Mouse (Mus musculus) liver, embryonic 15.5 days (tissue): Measurements from ENCODE around the gene Rin3. TPM values are rescaled to one million over a fixed set of nuclear protein-coding genes. Genes with fewer than 3 reads are reported as not detected.
A peak's percentile ranks its signal among the peaks of the same experiment; 100 is the strongest.

Experiments used
- ATAC-seq: fragments of 200-750 bp; cut with Nextera tagmentation; 2 replicates; pipeline ENCODE4 v1.8.0; 2017; ENCODE audit warnings: moderate number of reproducible peaks, mild to moderate bottlenecking, moderate library complexity; ENCODE audit not compliant: insufficient read depth
- H3K27ac ChIP-seq: fragments of 300-500 bp; sonication (generic); replicated peaks from 2 replicates; pipeline ENCODE4 v1.5.1; 2015; ENCODE audit warnings: mild to moderate bottlenecking, inconsistent platforms
- H3K27me3 ChIP-seq: fragments of 300-500 bp; sonication (generic); 2 replicates; pipeline ENCODE4 v1.6.1; 2015; ENCODE audit warnings: mild to moderate bottlenecking, inconsistent platforms
- H3K36me3 ChIP-seq: fragments of 300-500 bp; sonication (generic); replicated peaks from 2 replicates; pipeline ENCODE4 v1.6.1; 2015; ENCODE audit warnings: moderate library complexity, mild to moderate bottlenecking, inconsistent platforms
- H3K4me1 ChIP-seq: fragments of 300-500 bp; sonication (generic); replicated peaks from 2 replicates; pipeline ENCODE4 v1.6.1; 2015; ENCODE audit warnings: inconsistent platforms
- H3K4me2 ChIP-seq: fragments of 300-500 bp; sonication (generic); 2 replicates; pipeline ENCODE4 v1.6.1; 2015; ENCODE audit warnings: moderate library complexity, mild to moderate bottlenecking, inconsistent platforms
- H3K4me3 ChIP-seq: fragments of 300-500 bp; sonication (generic); replicated peaks from 2 replicates; pipeline ENCODE4 v1.5.1; 2015; ENCODE audit warnings: mild to moderate bottlenecking, inconsistent platforms
- H3K9ac ChIP-seq: fragments of 300-500 bp; sonication (generic); 2 replicates; pipeline ENCODE4 v1.6.1; 2015; ENCODE audit warnings: moderate library complexity, mild to moderate bottlenecking, inconsistent platforms
- H3K9me3 ChIP-seq: fragments of 300-500 bp; sonication (generic); replicated peaks from 2 replicates; pipeline ENCODE4 v1.6.1; 2016; ENCODE audit warnings: inconsistent platforms
- WGBS: fragments of 180-500 bp; shearing (Covaris S2); methylation state at CpG from one replicate; pipeline ENCODE4 v1.1.7; 2015; ENCODE audit warnings: mixed read lengths; ENCODE audit not compliant: insufficient replicate concordance; 5-methylcytosine and 5-hydroxymethylcytosine counted together
- polyA plus RNA-seq: library from polyadenylated mRNA; unstranded; fragments of >200 nt; fragmentation: Nextera tagmentation; extraction: Ambion mirVana; gene quantifications from 2 replicates; pipeline ENCODE4 v1.2.1, GENCODE M21; 2015

The Rin3 gene
- polyA plus RNA-seq, 1 experiment from 2014 or later = 8.1 TPM

- Histone ChIP-seq H3K9me3 (no peaks in the 10 kb centered on the region), H3K4me1 (no peaks in the 10 kb centered on the region), H3K4me3 (no peak overlapping the region), H3K27me3 (no peaks in the 10 kb centered on the region), H3K36me3 (no peaks in the 10 kb centered on the region), H3K4me2 (no peak overlapping the region), H3K9ac (no peak overlapping the region), H3K27ac (no peak overlapping the region)
- 23% methylated on average over 2 of the region's 2 CpGs for WGBS
- ATAC-seq = no peak
Observed at GRCm38 (mm10) chr12:102339085-102339484, 56.2 kb downstream of the Rin3 start.

GRCm38 (mm10) chr12:102340471-102340870, 57.6 kb downstream of the Rin3 start:
- Histone ChIP-seq H3K36me3 (no peaks in the 10 kb centered on the region), H3K4me2 (no peak overlapping the region), H3K9me3 (no peaks in the 10 kb centered on the region), H3K27ac (no peak overlapping the region), H3K27me3 (no peaks in the 10 kb centered on the region), H3K9ac (no peak overlapping the region), H3K4me3 (no peak overlapping the region), H3K4me1 (no peaks in the 10 kb centered on the region)
- no peak for ATAC-seq
- WGBS = 62% methylated on average over 6 of the region's 6 CpGs

DNA sequence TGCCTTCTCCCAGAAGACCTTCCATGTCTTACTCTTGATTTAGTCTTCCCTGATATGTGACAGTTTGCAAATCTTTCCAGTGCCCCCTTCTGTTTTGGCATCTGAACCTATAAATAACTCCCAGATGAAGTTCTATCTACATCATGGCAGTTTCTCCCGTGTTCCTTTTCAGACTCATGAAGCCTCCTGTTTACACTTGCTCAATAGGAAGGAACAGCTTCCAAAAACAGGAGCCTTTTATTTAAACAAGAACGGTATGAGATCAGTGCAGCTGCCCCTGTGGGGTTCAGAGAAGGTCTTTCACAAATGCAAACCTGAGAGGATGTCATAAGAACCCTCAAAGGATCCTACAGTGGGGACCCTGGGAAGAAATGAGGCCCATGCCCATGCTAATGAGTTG, 59.3 kb downstream of the Rin3 start:
- Histone ChIP-seq H3K4me1 (no peaks in the 10 kb centered on the region), H3K9me3 (no peaks in the 10 kb centered on the region), H3K4me2 (no peak overlapping the region), H3K36me3 (no peaks in the 10 kb centered on the region), H3K27me3 (no peaks in the 10 kb centered on the region), H3K27ac (no peak overlapping the region), H3K4me3 (no peak overlapping the region), H3K9ac (no peak overlapping the region)
- 44% methylated on average over 2 of the region's 2 CpGs for WGBS
- no peak for ATAC-seq

- WGBS = 41% methylated on average over 3 of the region's 3 CpGs
- Histone ChIP-seq H3K27me3 (no peaks in the 10 kb centered on the region), H3K27ac (no peak overlapping the region), H3K4me1 (no peaks in the 10 kb centered on the region), H3K4me2 (no peak overlapping the region), H3K9me3 (no peaks in the 10 kb centered on the region), H3K4me3 (no peak overlapping the region), H3K9ac (no peak overlapping the region), H3K36me3 (no peaks in the 10 kb centered on the region)
- no peak for ATAC-seq
Observed at GRCm38 (mm10) chr12:102342602-102343001, 59.8 kb downstream of the Rin3 start.

DNA sequence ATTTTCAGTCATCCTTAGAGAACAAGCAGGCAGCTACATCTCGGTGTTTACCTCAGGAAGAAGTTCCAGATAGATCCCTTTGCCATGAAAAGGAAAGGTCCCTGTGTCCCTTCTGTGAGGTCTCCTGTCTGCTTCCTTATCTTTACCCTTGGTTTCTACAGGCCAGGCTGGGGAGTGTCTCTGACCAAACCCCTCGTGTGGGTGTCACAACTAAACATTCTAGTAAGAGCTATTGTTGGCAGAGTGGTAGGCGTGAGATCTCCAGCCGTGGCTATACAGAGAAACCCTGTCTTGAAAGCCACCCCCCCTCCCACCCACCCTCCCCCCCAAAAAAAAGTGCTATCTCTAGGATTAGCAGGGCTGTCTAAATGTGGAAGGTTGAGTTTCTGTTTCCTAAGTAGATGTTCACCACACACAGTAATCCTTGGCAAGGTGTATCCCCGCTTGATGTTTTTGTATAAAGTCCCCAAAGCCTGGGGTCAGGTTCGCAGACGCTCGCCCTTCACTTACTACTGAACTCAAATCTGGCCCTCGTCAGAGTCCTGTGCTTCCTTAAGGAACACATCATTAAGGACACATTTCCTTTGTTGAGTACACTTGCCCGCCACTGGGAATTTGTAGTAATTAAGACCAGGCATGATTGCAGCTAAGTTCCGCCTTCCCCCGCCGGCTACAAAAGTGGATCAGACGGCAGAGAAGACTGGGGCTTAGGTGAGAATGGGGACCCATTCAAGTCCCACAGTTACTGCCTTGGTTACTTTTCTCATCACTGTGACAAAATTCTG, 62.4 kb downstream of the Rin3 start:
- no peak overlapping the region for H3K9ac ChIP-seq
- no peaks in the 10 kb centered on the region for H3K4me1 ChIP-seq
- 71% methylated on average over 14 of the region's 14 CpGs for WGBS
- no peaks in the 10 kb centered on the region for H3K36me3 ChIP-seq
- H3K27ac ChIP-seq = no peak overlapping the region
- no peaks in the 10 kb centered on the region for H3K27me3 ChIP-seq
- H3K9me3 ChIP-seq = no peaks in the 10 kb centered on the region
- no peak overlapping the region for H3K4me2 ChIP-seq
- H3K4me3 ChIP-seq = no peak overlapping the region
- ATAC-seq = no peak

DNA sequence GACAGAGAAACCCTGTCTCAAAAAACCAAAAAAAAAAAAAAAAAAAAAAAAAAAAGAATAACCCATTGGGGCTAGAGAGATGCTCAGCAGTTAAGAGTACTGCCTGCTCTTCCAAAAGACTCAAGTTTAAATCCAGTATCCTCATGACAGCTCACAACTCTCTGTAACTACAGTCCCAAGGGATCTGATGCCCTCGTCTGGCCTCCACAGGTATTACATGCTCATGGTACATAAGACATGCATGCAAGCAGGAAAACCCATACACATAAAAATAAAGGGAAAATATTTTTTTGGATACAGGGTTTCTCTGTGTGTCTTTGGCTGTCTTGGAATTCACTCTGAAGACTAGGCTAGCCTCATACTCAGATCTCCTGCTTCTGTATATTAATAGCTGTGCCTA, 63.7 kb downstream of the Rin3 start:
- ATAC-seq = no peak
- H3K4me3 ChIP-seq = no peak overlapping the region
- 5% methylated on average over 1 of the region's 1 CpGs for WGBS

DNA sequence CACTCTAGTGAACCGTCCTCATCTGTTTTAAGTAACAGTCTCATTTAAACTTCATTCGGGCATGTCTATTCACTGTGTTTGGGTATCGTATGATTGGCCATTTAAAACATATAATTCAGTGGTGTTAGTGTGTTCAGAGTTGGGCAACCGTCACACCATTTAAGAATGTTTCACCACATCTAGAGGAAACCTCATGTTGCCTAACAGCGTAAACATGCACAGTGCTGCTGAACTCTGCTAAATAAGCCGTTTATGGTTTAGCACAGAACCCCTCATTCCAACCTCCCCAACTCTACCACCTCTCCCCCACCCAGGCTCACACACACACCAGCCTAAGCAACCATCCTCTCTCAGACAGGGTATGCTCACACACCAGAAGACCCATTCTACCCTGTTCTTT, 65.6 kb downstream of the Rin3 start:
- Histone ChIP-seq H3K27me3 (no peaks in the 10 kb centered on the region), H3K27ac (peak overlapping the region; percentile 31), H3K9me3 (no peaks in the 10 kb centered on the region), H3K4me3 (no peak overlapping the region), H3K4me1 (no peaks in the 10 kb centered on the region), H3K4me2 (peak overlapping the region; percentile 19; the same call in 1 of the 2 replicates), H3K36me3 (peaks cover 9% of the 10 kb centered on the region; the same call in 1 of the 2 replicates), H3K9ac (no peak overlapping the region)
- WGBS = 69% methylated on average over 6 of the region's 6 CpGs
- no peak for ATAC-seq

More for the DNA sequence above, 63.7 kb downstream of the Rin3 start:
- H3K27ac ChIP-seq = no peak overlapping the region
- H3K4me1 ChIP-seq = no peaks in the 10 kb centered on the region
- no peaks in the 10 kb centered on the region for H3K36me3 ChIP-seq
- no peaks in the 10 kb centered on the region for H3K9me3 ChIP-seq
- no peak overlapping the region for H3K9ac ChIP-seq
- no peak overlapping the region for H3K4me2 ChIP-seq
- H3K27me3 ChIP-seq = no peaks in the 10 kb centered on the region

- H3K4me3 ChIP-seq = no peak overlapping the region
- H3K9me3 ChIP-seq = no peaks in the 10 kb centered on the region
- H3K4me2 ChIP-seq = no peak overlapping the region
- H3K27me3 ChIP-seq = no peaks in the 10 kb centered on the region
- WGBS = 44% methylated on average over 1 of the region's 1 CpGs
- H3K4me1 ChIP-seq = no peaks in the 10 kb centered on the region; the same call in 1 of the 2 replicates
- peaks cover 9% of the 10 kb centered on the region; the same call in 1 of the 2 replicates for H3K36me3 ChIP-seq
- H3K9ac ChIP-seq = no peak overlapping the region
- no peak overlapping the region for H3K27ac ChIP-seq
- ATAC-seq = 0 out of 2 replicates have a peak, but pooled peaks have one; percentile 19
Observed at GRCm38 (mm10) chr12:102350997-102351396, 68.1 kb downstream of the Rin3 start.

- Histone ChIP-seq H3K4me3 (peak overlapping the region; percentile 26), H3K4me2 (no peak overlapping the region; the same call in 1 of the 2 replicates), H3K36me3 (peaks cover 20% of the 10 kb centered on the region; the same call in 1 of the 2 replicates), H3K27ac (peak overlapping the region; percentile 57; the same call in 1 of the 2 replicates), H3K9me3 (no peaks in the 10 kb centered on the region), H3K4me1 (no peaks in the 10 kb centered on the region; the same call in 1 of the 2 replicates), H3K27me3 (no peaks in the 10 kb centered on the region), H3K9ac (no peak overlapping the region)
- WGBS = 17% methylated on average over 10 of the region's 10 CpGs
- peak; percentile 45; the same call in 1 of the 2 replicates for ATAC-seq
Observed at GRCm38 (mm10) chr12:102354126-102354984, 71.5 kb downstream of the Rin3 start.

DNA sequence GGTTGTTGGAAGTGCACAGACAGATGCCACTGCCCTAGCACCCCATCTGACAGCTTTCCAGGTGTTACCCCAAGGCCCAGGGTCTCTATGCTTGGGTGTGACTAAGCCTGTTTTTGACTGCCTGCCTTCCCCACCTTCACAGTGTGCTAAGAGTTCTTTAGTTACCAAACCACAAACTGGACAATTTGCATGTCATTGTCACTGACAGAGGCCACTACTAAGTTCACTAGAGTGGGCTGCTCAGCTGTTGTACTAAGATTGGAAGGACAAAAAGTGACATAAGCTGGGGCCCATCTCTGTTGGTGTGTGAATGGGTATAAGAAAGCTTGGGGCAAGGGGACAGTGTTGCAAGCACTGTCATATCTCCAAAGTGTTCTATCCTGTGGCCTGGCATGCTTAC, 72.9 kb downstream of the Rin3 start:
- peak overlapping the region; percentile 18; the same call in 1 of the 2 replicates for H3K4me2 ChIP-seq
- H3K4me3 ChIP-seq = peak overlapping the region; percentile 26
- peaks cover 34% of the 10 kb centered on the region; the same call in 1 of the 2 replicates for H3K36me3 ChIP-seq
- no peaks in the 10 kb centered on the region for H3K27me3 ChIP-seq
- no peaks in the 10 kb centered on the region; the same call in 1 of the 2 replicates for H3K4me1 ChIP-seq
- H3K9ac ChIP-seq = no peak overlapping the region
- no peak for ATAC-seq
- H3K27ac ChIP-seq = no peak overlapping the region; the same call in 1 of the 2 replicates
- no peaks in the 10 kb centered on the region for H3K9me3 ChIP-seq

DNA sequence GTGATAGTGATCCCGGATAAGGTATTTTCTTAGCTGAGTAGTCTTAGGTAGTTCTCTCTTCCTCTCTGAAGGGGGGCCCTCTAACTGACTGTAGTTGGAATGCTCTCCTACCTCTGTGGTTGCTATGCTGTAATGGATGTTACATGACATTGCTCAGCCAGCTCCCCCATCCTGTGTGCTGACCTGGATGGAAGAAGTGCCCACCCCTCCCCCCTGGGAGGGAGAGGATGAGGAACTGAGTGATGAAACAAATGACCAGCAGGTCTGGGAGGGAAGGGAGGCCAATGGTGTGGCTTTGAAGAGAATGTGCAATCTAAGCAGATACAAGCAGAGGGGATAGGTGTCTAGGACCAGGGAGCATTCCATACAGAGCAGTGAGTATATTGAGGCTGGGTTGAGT, 73.9 kb downstream of the Rin3 start:
- Histone ChIP-seq H3K36me3 (peaks cover 43% of the 10 kb centered on the region), H3K27me3 (no peaks in the 10 kb centered on the region), H3K27ac (no peak overlapping the region), H3K9ac (no peak overlapping the region), H3K4me1 (no peaks in the 10 kb centered on the region; the same call in 1 of the 2 replicates), H3K4me2 (peak overlapping the region; percentile 18; the same call in 1 of the 2 replicates), H3K4me3 (peak overlapping the region; percentile 26; the same call in 1 of the 2 replicates), H3K9me3 (no peaks in the 10 kb centered on the region)
- 0 out of 2 replicates have a peak, but pooled peaks have one; percentile 20 for ATAC-seq
- WGBS = 69% methylated on average over 1 of the region's 1 CpGs
